Mouse (Mus musculus) cerebellum, adult 11-12 months (tissue): Measurements from ENCODE around the gene H2al1e.
"Not testable (repeated sequence)": the region's sequence is repeated elsewhere in the genome, so short reads cannot be mapped to it uniquely, and the experiment has no call there.

Experiments used
- DNase-seq: peaks from one replicate; pipeline ENCODE4 v3.0.0; 2022

H2al1e gene

DNA sequence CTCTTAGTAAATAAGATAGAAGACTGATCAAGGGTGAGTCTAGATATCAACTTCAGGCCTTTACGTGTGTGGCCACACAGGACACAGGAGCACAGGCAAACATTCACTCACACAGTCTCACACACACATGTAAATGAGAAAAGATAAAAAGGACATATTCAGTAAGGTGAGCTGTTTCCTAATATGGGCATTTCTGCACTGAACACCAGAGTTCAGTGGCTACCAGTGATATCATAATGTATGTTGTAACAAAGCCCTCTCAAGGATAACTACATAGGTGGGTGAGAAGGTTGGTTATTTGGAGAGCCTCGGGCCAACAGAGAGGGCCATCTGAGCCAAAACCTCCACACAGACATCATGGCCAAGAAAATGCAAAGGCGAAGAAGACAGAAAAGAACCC lies at the start of gene H2al1e:
Gene H2al1e (plus strand): TSS at position 301 of the 400 bp plus-strand sequence.
- not testable (repeated sequence) for DNase-seq

DNA sequence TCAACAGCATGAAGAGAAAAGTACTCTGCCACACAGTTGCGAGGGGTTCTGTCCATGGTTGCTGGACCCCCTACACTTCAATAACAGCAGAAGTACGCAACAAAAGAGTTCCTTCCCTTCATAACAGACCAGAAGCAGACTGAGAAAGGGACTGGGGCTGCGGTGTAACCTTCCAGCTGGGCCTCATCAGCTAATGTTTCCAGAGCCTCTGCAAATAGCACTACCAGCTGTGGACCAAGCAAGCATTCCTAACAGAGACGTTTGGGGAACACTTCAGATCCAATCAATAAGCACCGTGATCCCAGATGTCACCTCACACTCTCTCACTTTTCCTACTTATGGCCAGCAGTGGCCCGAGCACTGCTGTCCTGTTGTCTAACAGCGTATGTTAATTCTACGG lies 46.8 kb upstream of the H2al1e start:
- no peak for DNase-seq

DNA sequence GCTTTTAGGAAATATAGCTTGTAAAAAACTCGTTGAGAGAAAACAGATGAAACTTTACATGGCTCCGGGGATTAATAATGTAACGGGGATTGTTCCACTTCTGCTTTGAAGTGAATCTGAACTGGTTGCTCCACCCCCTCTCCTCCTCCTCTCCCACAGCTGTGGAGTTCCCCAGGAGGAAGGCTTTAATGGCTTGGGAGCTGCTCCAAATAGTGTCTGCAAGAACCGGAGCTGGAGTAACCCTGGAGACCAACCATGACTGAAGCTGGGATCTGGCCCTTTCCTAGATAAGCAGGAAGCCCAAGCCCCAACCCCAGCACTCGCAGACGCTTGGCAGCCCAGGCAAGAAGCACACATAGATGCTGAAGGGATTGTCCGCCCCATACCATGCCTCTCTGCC lies 43.9 kb upstream of the H2al1e start:
- DNase-seq: no peak

DNA sequence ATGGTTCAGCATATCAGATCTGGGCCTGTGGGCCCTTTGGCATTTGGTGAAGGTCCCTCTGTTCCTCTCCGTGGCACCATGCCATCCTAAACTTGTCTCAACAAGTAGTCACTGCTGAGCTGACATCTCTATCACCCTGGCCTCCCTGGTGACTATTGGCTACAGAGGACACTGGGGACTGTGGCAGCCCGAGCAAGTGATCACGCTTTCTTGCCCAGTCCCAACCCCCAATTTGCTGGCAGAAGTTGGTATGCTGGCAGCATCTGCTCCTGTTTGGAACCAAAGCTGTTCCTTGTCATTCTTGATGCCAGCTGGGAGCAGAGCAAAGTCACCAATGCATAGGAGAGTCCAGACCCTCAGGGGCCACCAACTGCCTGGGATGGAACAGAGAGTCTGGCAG lies 42.7 kb upstream of the H2al1e start:
- peak; percentile 28 for DNase-seq

DNA sequence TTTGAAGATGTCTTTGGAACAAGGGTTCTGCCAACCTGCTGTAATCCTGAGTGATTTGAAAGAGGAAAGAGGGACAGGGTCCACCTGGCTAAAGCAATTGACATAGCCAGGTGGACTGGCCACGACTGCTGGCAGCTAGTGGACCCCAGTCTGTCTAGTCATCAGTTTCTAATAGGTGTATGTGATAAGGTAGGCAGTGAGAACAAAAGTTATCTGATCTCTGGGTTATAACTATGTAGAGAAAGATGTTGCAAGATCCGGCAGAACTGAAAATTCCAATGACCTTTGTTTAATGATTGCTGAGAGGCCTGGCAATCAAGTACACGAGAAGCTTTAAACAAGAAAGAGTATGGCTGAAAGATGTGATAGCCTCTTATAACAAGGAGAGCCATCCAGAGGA lies 38.5 kb upstream of the H2al1e start:
- no peak for DNase-seq

DNA sequence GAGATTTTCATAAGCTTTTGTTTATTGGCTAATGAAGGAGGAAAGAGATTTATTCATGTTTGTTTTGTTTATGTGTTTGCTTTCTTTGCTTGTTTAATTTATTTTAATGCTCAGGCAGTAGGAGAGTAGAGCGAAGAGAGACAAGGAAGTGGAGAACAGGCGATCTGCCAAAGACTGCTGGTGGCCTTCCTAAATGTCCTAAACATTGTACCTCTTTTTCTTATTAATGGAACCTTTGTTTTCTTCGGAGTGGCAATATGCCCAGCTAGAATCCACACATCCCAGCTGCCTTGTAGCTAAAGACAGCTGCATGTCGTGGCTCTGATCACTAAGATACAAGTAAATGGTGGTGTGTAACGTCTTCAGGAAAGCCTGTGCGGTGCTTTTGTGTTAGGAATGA lies 34.7 kb upstream of the H2al1e start:
- DNase-seq: no peak

DNA sequence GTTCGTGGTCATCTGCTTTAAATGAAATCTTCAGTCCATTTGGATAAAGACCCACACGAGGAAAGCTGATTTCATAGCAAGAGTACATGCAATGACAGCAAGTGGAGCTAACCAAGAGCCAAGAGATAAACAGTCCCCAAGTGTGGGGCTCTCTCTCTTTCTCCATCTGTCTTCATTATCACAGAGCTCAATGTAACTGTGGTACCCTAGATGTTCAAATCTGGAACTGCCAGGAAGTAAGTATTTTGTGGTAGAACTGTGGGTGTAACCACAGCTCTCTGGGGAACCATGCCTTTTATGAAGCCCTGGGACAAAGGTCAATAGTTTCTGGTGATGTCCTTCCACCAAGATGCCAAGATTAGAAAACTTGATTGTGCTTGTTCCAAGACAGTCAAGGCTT lies 31.0 kb upstream of the H2al1e start:
- DNase-seq: no peak

DNA sequence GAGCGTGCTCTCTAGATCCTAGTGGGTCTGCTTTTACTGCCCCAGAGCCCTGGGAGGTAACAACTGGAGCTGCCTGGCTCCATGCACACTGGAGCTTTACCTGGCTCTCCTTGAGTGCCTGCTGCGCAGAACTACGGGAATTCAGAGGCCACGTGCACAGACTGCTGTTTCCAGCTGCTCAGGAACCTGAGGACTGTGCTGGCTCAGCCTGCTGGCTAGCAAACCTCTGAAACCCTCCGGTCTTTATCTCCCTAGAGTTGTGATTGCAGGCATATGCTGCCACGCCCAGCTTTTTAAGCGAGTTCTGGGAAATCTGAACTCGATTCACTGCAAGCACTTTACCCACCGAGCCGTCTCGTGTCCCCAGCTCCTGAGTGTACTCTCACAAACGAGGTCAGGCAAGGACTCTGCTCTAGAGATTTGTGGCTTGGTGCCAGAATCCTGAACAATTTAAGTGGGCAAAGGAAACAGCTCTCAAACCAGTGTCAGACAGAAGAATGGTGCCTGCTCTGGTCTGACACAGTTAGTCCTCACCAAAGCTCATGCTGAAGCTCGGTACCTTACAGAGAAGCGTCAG lies 23.3 kb upstream of the H2al1e start:
- no peak for DNase-seq

DNA sequence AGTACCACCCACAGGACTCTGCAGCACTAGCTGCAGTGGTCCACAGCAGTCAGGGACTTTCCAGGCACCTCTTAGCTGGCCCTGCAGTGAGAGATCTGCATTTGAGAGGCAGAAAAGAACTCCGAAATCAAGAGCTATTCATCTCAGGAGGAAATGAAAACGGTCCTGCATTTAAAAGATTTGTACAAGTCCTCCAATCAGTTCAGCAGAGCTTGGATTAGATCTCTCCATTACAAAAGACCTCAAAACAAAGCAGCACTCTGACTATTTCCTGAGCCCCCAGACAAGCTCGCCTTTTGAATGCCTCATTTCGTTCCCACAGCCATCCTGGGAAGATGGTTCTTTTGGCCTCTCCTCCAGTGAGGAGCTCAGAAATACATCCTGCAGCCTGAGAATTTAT lies 22.5 kb upstream of the H2al1e start:
- DNase-seq: no peak

DNA sequence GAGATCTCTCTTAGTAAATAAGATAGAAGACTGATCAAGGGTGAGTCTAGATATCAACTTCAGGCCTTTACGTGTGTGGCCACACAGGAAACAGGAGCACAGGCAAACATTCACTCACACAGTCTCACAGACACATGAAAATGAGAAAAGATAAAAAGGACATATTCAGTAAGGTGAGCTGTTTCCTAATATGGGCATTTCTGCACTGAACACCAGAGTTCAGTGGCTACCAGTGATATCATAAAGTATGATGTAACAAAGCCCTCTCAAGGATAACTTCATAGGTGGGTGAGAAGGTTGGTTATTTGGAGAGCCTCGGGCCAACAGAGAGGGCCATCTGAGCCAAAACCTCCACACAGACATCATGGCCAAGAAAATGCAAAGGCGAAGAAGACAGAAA lies 12.8 kb upstream of the H2al1e start, which contains the start of gene H2al1a:
Gene H2al1a (plus strand): TSS at position 301 of the 400 bp plus-strand sequence.
- DNase-seq: not testable (repeated sequence)

DNA sequence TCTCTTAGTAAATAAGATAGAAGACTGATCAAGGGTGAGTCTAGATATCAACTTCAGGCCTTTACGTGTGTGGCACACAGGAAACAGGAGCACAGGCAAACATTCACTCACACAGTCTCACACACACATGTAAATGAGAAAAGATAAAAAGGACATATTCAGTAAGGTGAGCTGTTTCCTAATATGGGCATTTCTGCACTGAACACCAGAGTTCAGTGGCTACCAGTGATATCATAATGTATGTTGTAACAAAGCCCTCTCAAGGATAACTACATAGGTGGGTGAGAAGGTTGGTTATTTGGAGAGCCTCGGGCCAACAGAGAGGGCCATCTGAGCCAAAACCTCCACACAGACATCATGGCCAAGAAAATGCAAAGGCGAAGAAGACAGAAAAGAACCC lies 9.6 kb upstream of the H2al1e start, which contains the start of gene H2al1b:
Gene H2al1b (plus strand): TSS at position 301 of the 400 bp plus-strand sequence.
- not testable (repeated sequence) for DNase-seq

DNA sequence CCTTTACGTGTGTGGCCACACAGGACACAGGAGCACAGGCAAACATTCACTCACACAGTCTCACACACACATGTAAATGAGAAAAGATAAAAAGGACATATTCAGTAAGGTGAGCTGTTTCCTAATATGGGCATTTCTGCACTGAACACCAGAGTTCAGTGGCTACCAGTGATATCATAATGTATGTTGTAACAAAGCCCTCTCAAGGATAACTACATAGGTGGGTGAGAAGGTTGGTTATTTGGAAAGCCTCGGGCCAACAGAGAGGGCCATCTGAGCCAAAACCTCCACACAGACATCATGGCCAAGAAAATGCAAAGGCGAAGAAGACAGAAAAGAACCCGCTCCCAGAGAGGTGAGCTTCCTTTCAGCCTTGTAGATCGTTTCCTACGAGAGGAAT lies 6.4 kb upstream of the H2al1e start, which contains the start of gene H2al1c:
Gene H2al1c (plus strand): TSS at position 301 of the 400 bp plus-strand sequence.
- DNase-seq: not testable (repeated sequence)

DNA sequence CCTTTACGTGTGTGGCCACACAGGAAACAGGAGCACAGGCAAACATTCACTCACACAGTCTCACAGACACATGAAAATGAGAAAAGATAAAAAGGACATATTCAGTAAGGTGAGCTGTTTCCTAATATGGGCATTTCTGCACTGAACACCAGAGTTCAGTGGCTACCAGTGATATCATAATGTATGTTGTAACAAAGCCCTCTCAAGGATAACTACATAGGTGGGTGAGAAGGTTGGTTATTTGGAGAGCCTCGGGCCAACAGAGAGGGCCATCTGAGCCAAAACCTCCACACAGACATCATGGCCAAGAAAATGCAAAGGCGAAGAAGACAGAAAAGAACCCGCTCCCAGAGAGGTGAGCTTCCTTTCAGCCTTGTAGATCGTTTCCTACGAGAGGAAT lies 3.2 kb upstream of the H2al1e start, which contains the start of gene H2al1d:
Gene H2al1d (plus strand): TSS at position 301 of the 400 bp plus-strand sequence.
- DNase-seq: not testable (repeated sequence)

DNA sequence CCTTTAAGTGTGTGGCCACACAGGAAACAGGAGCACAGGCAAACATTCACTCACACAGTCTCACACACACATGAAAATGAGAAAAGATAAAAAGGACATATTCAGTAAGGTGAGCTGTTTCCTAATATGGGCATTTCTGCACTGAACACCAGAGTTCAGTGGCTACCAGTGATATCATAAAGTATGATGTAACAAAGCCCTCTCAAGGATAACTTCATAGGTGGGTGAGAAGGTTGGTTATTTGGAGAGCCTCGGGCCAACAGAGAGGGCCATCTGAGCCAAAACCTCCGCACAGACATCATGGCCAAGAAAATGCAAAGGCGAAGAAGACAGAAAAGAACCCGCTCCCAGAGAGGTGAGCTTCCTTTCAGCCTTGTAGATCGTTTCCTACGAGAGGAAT lies 3.1 kb downstream of the H2al1e start, which contains the start of gene H2al1f:
Gene H2al1f (plus strand): TSS at position 301 of the 400 bp plus-strand sequence.
- DNase-seq: not testable (repeated sequence)

DNA sequence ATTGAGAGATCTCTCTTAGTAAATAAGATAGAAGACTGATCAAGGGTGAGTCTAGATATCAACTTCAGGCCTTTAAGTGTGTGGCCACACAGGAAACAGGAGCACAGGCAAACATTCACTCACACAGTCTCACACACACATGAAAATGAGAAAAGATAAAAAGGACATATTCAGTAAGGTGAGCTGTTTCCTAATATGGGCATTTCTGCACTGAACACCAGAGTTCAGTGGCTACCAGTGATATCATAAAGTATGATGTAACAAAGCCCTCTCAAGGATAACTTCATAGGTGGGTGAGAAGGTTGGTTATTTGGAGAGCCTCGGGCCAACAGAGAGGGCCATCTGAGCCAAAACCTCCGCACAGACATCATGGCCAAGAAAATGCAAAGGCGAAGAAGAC lies 6.2 kb downstream of the H2al1e start, which contains the start of gene H2al1g:
Gene H2al1g (plus strand): TSS at position 301 of the 400 bp plus-strand sequence.
- not testable (repeated sequence) for DNase-seq

DNA sequence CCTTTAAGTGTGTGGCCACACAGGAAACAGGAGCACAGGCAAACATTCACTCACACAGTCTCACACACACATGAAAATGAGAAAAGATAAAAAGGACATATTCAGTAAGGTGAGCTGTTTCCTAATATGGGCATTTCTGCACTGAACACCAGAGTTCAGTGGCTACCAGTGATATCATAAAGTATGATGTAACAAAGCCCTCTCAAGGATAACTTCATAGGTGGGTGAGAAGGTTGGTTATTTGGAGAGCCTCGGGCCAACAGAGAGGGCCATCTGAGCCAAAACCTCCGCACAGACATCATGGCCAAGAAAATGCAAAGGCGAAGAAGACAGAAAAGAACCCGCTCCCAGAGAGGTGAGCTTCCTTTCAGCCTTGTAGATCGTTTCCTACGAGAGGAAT lies 9.5 kb downstream of the H2al1e start, which contains the start of gene H2al1h:
Gene H2al1h (plus strand): TSS at position 301 of the 400 bp plus-strand sequence.
- DNase-seq: not testable (repeated sequence)

DNA sequence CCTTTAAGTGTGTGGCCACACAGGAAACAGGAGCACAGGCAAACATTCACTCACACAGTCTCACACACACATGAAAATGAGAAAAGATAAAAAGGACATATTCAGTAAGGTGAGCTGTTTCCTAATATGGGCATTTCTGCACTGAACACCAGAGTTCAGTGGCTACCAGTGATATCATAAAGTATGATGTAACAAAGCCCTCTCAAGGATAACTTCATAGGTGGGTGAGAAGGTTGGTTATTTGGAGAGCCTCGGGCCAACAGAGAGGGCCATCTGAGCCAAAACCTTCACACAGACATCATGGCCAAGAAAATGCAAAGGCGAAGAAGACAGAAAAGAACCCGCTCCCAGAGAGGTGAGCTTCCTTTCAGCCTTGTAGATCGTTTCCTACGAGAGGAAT lies 12.6 kb downstream of the H2al1e start, which contains the start of gene H2al1i:
Gene H2al1i (plus strand): TSS at position 301 of the 400 bp plus-strand sequence.
- not testable (repeated sequence) for DNase-seq

DNA sequence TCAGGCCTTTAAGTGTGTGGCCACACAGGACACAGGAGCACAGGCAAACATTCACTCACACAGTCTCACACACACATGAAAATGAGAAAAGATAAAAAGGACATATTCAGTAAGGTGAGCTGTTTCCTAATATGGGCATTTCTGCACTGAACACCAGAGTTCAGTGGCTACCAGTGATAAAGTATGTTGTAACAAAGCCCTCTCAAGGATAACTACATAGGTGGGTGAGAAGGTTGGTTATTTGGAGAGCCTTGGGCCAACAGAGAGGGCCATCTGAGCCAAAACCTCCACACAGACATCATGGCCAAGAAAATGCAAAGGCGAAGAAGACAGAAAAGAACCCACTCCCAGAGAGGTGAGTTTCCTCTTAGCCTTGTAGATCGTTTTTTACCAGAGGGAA lies 15.8 kb downstream of the H2al1e start, which contains the start of gene H2al1j:
Gene H2al1j (plus strand): TSS at position 301 of the 400 bp plus-strand sequence.
- not testable (repeated sequence) for DNase-seq

DNA sequence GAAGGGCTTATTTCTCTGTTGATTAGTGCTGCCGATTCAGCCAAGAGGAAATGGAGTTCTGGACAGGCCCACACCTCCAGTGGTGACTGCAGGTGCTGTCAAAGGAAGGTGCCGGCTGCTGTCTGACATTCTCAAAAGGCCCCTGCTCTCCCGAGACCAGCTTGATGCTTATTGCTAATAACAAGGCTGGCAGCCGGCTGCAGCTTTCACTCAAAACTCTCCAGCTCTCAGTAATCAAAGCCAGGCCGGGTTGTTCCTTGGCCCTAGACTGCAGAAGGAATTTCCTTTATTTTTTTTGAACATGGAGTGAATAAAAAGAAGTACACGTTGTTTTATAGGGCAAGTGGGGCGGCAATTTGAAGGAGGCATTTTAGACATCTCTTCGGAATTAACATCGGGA lies 34.0 kb downstream of the H2al1e start:
- peak; percentile 19 for DNase-seq

DNA sequence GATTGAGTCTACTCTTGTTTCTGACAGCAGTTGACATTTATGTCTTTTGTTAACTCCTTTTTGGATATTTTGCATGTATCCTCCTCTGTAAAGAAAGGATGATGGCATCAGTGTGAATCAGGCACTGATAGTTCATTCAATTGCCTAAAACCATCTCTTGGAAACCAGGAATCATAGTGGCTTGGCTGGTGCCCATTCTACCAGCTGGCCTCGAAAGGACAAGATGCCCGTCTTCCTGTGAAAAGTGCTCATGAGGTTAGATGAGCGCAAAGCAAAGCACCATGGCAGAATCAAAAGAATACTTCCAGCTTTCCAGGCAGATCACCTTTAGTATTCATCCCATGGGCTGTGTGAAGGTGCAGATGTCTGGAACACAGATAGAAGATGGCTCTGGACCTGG lies 35.0 kb downstream of the H2al1e start:
- peak; percentile 10 for DNase-seq

DNA sequence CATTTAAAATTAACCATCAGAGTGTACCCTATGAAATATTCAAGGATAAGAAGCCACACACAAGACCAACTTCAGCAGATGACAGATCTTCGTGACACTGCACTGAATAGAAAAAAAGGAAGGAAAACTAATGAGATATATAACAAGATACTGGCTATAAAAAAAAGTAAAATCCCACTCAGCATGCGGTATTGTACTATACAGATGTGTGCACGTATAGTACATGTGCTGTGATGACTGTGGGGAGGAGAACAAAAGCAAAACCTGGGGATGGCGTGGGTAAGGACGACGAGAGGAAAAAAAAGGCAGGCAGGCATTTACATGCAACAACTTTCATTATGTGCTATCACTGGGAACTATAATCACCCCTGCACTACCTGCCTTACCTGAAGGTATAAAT lies 49.1 kb downstream of the H2al1e start:
- DNase-seq: no peak

DNA sequence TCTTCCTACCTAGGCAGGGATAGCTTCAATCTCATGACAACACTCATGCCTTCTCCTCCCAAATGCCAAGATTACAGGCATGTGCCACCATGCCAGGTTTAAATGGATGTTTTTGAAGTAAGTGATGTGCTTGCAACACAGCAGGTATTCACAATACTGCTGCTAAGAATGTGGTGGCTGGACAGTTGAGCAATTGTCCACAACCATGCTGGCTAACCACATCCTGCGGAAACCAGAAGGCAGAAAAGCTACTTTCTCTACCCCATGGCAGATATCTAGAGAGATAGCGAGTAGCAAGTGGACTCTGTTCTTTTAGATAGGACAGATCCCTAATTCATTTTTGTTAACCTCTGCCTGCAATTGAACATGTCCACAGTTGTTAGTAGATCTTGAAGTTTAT lies 49.5 kb downstream of the H2al1e start:
- no peak for DNase-seq
